Mouse (Mus musculus) liver, embryonic 14.5 days (tissue): ENCODE results near the gene Prkaca. TPM values are rescaled to one million over a fixed set of nuclear protein-coding genes. Genes with fewer than 3 reads are reported as not detected.
"Not testable (repeated sequence)": the region's sequence is repeated elsewhere in the genome, so short reads cannot be mapped to it uniquely, and the experiment has no call there.

Experiments
- ATAC-seq: fragments of 200-750 bp; cut with Nextera tagmentation; 2 replicates; pipeline ENCODE4 v1.8.0; 2017; ENCODE audit warnings: moderate number of reproducible peaks, mild to moderate bottlenecking, moderate library complexity; ENCODE audit not compliant: insufficient read depth
- DNase-seq, 3 experiments: peaks; one replicate each; pipeline ENCODE4 v3.0.0-alpha.2; 2012 to 2013; ENCODE audit warnings: low read depth in 3 of 3, low spot score in 3 of 3
- H3K27ac ChIP-seq: fragments of 300-500 bp; sonication (generic); 2 replicates; pipeline ENCODE4 v1.5.1; 2014; ENCODE audit warnings: moderate library complexity, mild to moderate bottlenecking, control low read depth, inconsistent platforms
- H3K27me3 ChIP-seq: fragments of 300-500 bp; sonication (generic); 2 replicates; pipeline ENCODE4 v1.6.1; 2014; ENCODE audit warnings: mild to moderate bottlenecking, low read length, moderate library complexity; ENCODE audit not compliant: control insufficient read depth, insufficient read depth
- H3K36me3 ChIP-seq: fragments of 300-500 bp; sonication (generic); replicated peaks from 2 replicates; pipeline ENCODE4 v1.6.1; 2014; ENCODE audit warnings: low read depth; ENCODE audit not compliant: control insufficient read depth, insufficient read depth
- H3K4me1 ChIP-seq, 2 experiments: fragments of 200-500 bp in 1 of 2; fragments of 300-500 bp in 1 of 2; sonication (generic) in 1 of 2; replicated peaks; 2 replicates each; pipeline ENCODE4 v1.6.1; 2012 to 2014; ENCODE audit warnings: antibody characterized with exemption in 1 of 2, inconsistent platforms in 1 of 2, low read length in 1 of 2; ENCODE audit not compliant: control insufficient read depth in 2 of 2, insufficient read depth in 2 of 2
- H3K4me2 ChIP-seq: fragments of 300-500 bp; sonication (generic); 2 replicates; pipeline ENCODE4 v1.6.1; 2014; ENCODE audit warnings: low read depth, mild to moderate bottlenecking, control low read depth, moderate library complexity
- H3K4me3 ChIP-seq, 2 experiments: fragments of 200-500 bp in 1 of 2; fragments of 300-500 bp in 1 of 2; sonication (generic) in 1 of 2; 2 replicates each; pipeline ENCODE4 v1.5.1; 2012 to 2014; ENCODE audit warnings: low read depth in 2 of 2, low read length in 2 of 2, mild to moderate bottlenecking in 2 of 2, control low read depth in 1 of 2, inconsistent platforms in 1 of 2, moderate library complexity in 1 of 2; ENCODE audit not compliant: insufficient read depth in 1 of 2
- H3K9ac ChIP-seq: fragments of 300-500 bp; sonication (generic); replicated peaks from 2 replicates; pipeline ENCODE4 v1.6.1; 2014; ENCODE audit warnings: mild to moderate bottlenecking, control low read depth, moderate library complexity
- H3K9me3 ChIP-seq: fragments of 300-500 bp; sonication (generic); 2 replicates; pipeline ENCODE4 v1.6.1; 2016; ENCODE audit warnings: low read length, mixed read lengths; ENCODE audit not compliant: control insufficient read depth
- CTCF ChIP-seq: IDR thresholded peaks from 2 replicates; pipeline ENCODE4 v1.5.1; 2016; ENCODE audit warnings: antibody characterized with exemption, low read depth, control low read depth
- EP300 ChIP-seq: IDR thresholded peaks from 2 replicates; pipeline ENCODE4 v1.6.1; 2016; ENCODE audit warnings: antibody characterized with exemption, low read depth
- WGBS: fragments of 180-500 bp; shearing (Covaris S2); extraction: QIAGEN DNeasy Blood & Tissue Kit; methylation state at CpG from one replicate; pipeline ENCODE4 v1.1.7; 2014; ENCODE audit not compliant: insufficient replicate concordance; 5-methylcytosine and 5-hydroxymethylcytosine counted together
- polyA plus RNA-seq, 2 experiments: library from polyadenylated mRNA; depleted of rRNA in 1 of 2; stranded (reverse) in 1 of 2; unstranded in 1 of 2; fragments of >200 nt; fragmentation: Nextera tagmentation in 1 of 2; extraction: Ambion mirVana in 1 of 2; gene quantifications; 2 replicates each; pipeline versions ENCODE4 v1.2.1 to v1.2.3; 2012 to 2014

Gene Prkaca
- polyA plus RNA-seq, 2 experiments: 24.8 to 30.6 TPM

- TF ChIP-seq CTCF (no peak), EP300 (no peak)
- Histone ChIP-seq H3K9ac (no peak overlapping the region), H3K4me3 (no peak overlapping the region), H3K27ac (no peak overlapping the region), H3K4me2 (no peak overlapping the region), H3K9me3 (no peaks in the 10 kb centered on the region), H3K36me3 (peaks cover 5% of the 10 kb centered on the region), H3K4me1 (peaks cover 0 to 8% of the 10 kb centered on the region in 2 experiments; a peak in 1 of 4 replicates), H3K27me3 (no peaks in the 10 kb centered on the region)
- 75% methylated on average over 1 of the region's 1 CpGs for WGBS
- DNase-seq (no peak), ATAC-seq (no peak)
Measured at GRCm38 (mm10) chr8:83980250-83980649, 7.5 kb downstream of the Prkaca start.

- Histone ChIP-seq H3K4me2 (no peak overlapping the region), H3K9me3 (no peaks in the 10 kb centered on the region), H3K4me1 (peaks cover 0 to 8% of the 10 kb centered on the region in 2 experiments; a peak in 1 of 4 replicates), H3K36me3 (peaks cover 5% of the 10 kb centered on the region), H3K9ac (no peak overlapping the region), H3K4me3 (no peak overlapping the region), H3K27me3 (no peaks in the 10 kb centered on the region), H3K27ac (no peak overlapping the region)
- DNase-seq (no peak), ATAC-seq (0 out of 2 replicates have a peak, but pooled peaks have one; percentile 17)
- TF ChIP-seq EP300 (no peak), CTCF (no peak; the same call in 1 of the 2 replicates)
- WGBS: 76% methylated on average over 8 of the region's 8 CpGs
Measured at GRCm38 (mm10) chr8:83980845-83981244, 8.1 kb downstream of the Prkaca start.

DNA sequence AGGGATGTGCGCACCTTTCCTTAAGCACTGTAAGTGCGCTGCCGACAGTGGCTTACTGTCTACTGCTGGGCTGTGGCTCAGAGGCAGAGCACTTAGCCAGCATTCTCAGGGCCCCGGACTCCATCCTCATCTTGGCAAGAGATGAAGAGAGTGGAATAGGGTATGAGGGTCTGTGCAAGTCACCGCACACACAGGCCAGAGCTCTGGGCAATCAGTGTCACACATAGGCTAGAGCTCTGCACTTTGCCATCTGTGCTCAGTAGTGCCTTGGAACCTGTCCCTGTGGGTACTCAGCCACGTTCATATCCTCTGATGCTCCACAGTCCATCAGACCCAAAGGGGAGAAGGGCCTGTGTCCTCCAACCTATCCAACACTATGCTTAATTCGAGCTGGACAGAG is 8.7 kb downstream of the Prkaca start:
- 86% methylated on average over 7 of the region's 7 CpGs for WGBS
- Histone ChIP-seq H3K36me3 (peaks cover 7% of the 10 kb centered on the region), H3K27ac (no peak overlapping the region), H3K4me3 (no peak overlapping the region), H3K4me2 (no peak overlapping the region), H3K9ac (no peak overlapping the region), H3K9me3 (no peaks in the 10 kb centered on the region), H3K4me1 (peaks cover 0 to 8% of the 10 kb centered on the region in 2 experiments; a peak in 1 of 4 replicates), H3K27me3 (no peaks in the 10 kb centered on the region)
- DNase-seq: no peak
- TF ChIP-seq CTCF (no peak), EP300 (no peak)
- ATAC-seq: no peak

DNA sequence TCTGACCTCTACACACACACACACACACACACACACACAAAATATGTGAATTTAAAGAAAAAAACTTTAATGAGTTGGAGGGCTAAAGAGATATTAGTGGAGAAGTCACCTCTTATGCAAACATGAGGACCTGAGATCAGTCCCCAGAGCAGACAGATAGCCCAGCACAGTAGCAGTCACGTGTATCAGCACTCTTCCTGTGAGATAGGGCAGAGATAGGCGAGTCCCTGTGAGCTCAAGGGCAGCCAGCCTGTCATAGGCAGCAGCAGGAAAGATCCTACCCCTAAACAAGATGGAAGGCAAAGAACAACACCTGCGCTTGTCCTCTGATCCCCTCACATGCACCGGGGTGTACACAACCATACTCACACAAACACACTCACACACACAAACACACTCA is 9.7 kb downstream of the Prkaca start:
- Histone ChIP-seq H3K9me3 (no peaks in the 10 kb centered on the region), H3K27me3 (no peaks in the 10 kb centered on the region), H3K4me2 (no peak overlapping the region), H3K4me1 (peaks cover 0 to 4% of the 10 kb centered on the region in 2 experiments; a peak in 1 of 4 replicates), H3K36me3 (peaks cover 12% of the 10 kb centered on the region), H3K4me3 (no peak overlapping the region), H3K9ac (no peak overlapping the region), H3K27ac (no peak overlapping the region)
- 48% methylated on average over 4 of the region's 4 CpGs for WGBS
- peak; percentile 69; the same call in 1 of the 2 replicates for ATAC-seq
- no peak for DNase-seq
- TF ChIP-seq EP300: no peak
- no peak for TF ChIP-seq CTCF

- not testable (repeated sequence) for H3K4me3 ChIP-seq, DNase-seq, ATAC-seq, H3K27ac ChIP-seq, H3K9me3 ChIP-seq, H3K4me1 ChIP-seq, H3K27me3 ChIP-seq, H3K9ac ChIP-seq, H3K4me2 ChIP-seq
- H3K36me3 ChIP-seq: peaks cover 15% of the 10 kb centered on the region
- peak; percentile 36; the same call in 1 of the 2 replicates for TF ChIP-seq CTCF
- WGBS: 87% methylated on average over 2 of the region's 2 CpGs
Measured at GRCm38 (mm10) chr8:83983222-83983621, 10.4 kb downstream of the Prkaca start.
